Mouse (Mus musculus): Measurements from ENCODE around the gene Serpinf1.

GRCm38 (mm10) chr11:75410591-75410990 lies 11.9 kb downstream of the Serpinf1 start:
- TF ChIP-seq CTCF (IDR thresholded peaks at IDR 0.05; ENCODE audit: control insufficient read depth, insufficient read depth, low read length) = no peak
- no peak for TF ChIP-seq POLR2A (IDR thresholded peaks at IDR 0.05; ENCODE audit: borderline replicate concordance, control insufficient read depth, low read depth, low read length)

Measured in bone marrow, adult 2 months (tissue).